In the genomic region with DNA sequence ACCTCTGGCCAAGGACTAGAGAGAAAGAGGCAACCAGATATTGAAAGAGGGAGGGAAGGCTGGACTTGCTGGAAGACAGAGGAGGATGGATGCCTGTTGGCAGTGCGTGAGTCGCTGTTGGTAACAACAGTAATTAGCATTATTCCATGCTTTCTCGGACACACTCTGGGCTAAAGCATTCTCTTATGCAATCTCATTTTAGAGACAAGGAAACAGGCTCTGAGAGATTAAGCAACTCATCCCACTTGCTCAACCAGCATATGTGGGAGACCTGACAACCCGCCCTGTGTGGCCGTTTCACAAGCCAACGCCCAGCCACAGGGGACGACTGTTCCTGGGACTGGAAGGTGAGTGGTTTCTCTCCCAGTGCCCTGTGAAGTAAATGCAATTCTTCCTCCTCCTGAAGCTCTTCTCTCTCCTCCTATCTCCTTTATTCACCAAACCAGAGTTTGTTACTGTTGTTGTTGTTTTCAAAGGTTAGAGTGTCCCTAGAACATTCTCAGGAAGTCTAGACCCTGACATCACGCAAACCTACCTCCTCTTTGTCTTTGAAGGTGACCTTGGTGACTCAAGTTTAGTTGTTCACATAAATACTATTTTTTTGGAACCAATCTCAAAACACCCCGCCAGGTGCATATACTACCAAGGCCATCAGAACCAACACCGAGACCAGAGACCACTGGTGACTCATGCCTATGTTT, we compare ENCODE assay signal across 11 mouse cellular contexts. TPM values are rescaled to one million over a fixed set of nuclear protein-coding genes. Genes with fewer than 3 reads are reported as not detected.
DNase-seq lines count a peak whose midpoint lies in the region; TF ChIP-seq lines count a peak whose summit lies in the region.
"Had no signal": no experiment of that assay in that cellular context is flagged by ENCODE, and none has a peak within 500 bp of the region (broad histone marks: within the 10 kb centered on the region; RNA-seq: fewer than 3 reads in every experiment).

No protein-coding gene starts in this region.

- TF ChIP-seq CTCF in E14TG2a.4 (conservative IDR thresholded peaks at IDR 0.05; ENCODE audit: low read length) = no peak

- H3K9me3 ChIP-seq in E14TG2a.4 (ENCODE audit: low read length) = peaks cover 14% of the 10 kb centered on the region
- H3K9me3 ChIP-seq: forebrain, embryonic 13.5 days; neural tube, embryonic 12.5 days had no signal

- no peaks in the 10 kb centered on the region; the same call in 1 of the 2 replicates for H3K36me3 ChIP-seq in E14TG2a.4 (ENCODE audit: insufficient read depth, low read length)
- H3K36me3 ChIP-seq: neural tube, embryonic 12.5 days had no signal

- peaks cover 78% of the 10 kb centered on the region for H3K4me1 ChIP-seq in E14TG2a.4 (replicated peaks; ENCODE audit: low read depth, low read length)
- peaks cover 4% of the 10 kb centered on the region; the same call in 1 of the 2 replicates for H3K4me1 ChIP-seq in brown adipose tissue, adult 24 weeks (ENCODE audit: control insufficient read depth, insufficient read depth, insufficient read length, low read length)
- H3K4me1 ChIP-seq: forebrain, embryonic 13.5 days; neural tube, embryonic 12.5 days had no signal

- H3K4me3 ChIP-seq in E14TG2a.4 (replicated peaks; ENCODE audit: low read length) = peak overlapping the region; percentile 20
- H3K4me3 ChIP-seq in brown adipose tissue, adult 24 weeks (ENCODE audit: insufficient read depth, low read depth, low read length) = no peak overlapping the region
- H3K4me3 ChIP-seq: forebrain, embryonic 13.5 days; neural tube, embryonic 12.5 days had no signal

- no peaks in the 10 kb centered on the region for H3K27me3 ChIP-seq in E14TG2a.4 (ENCODE audit: insufficient read depth, low read length)
- H3K27me3 ChIP-seq: forebrain, embryonic 13.5 days; neural tube, embryonic 12.5 days had no signal

- peak; percentile 81 for DNase-seq in 416B (ENCODE audit: low read depth)
- peak; percentile 55 for DNase-seq in lung, postnatal 14 days
- no peak for DNase-seq in cerebellum, adult 11-12 months
- no peak for DNase-seq in testis, postnatal 10 days (ENCODE audit: low spot score)
- no peak for DNase-seq in layer of hippocampus, adult 9-10 months (ENCODE audit: low spot score)
- DNase-seq: layer of hippocampus, postnatal 36 days; lung, embryonic 14.5 days had no signal

- peak overlapping the region; percentile 17; the same call in 1 of the 2 replicates for H3K27ac ChIP-seq in brown adipose tissue, adult 24 weeks (replicated peaks; ENCODE audit: low read depth, low read length)
- H3K27ac ChIP-seq: forebrain, embryonic 13.5 days; neural tube, embryonic 12.5 days had no signal

RNA-seq across cellular contexts. Expression of a gene that starts 18.0 kb away (rescaled TPM):
- 47.1 and 80.4 TPM in 2 replicates for polyA plus RNA-seq in brown adipose tissue, adult 24 weeks (2012; ENCODE audit: insufficient read depth, insufficient read length, missing spikeins)

RNA-seq across cellular contexts. Expression of a gene that starts 39.5 kb away (rescaled TPM):
- polyA plus RNA-seq in brown adipose tissue, adult 24 weeks (2012; ENCODE audit: insufficient read depth, insufficient read length, missing spikeins) = 6.7 and 15.8 TPM in 2 replicates

RNA-seq across cellular contexts. Expression of a gene that starts 57.9 kb away (rescaled TPM):
- 2.9 and 4.5 TPM in 2 replicates for polyA plus RNA-seq in brown adipose tissue, adult 24 weeks (2012; ENCODE audit: insufficient read depth, insufficient read length, missing spikeins)

Comparison
In these comparisons a context has a peak if more than half of its experiments do, and no peak if none do; other contexts are left out.
1. DNase-seq: peak in 416B (single experiment) and lung, postnatal 14 days (single experiment); none in cerebellum, adult 11-12 months (single experiment), testis, postnatal 10 days (single experiment) and layer of hippocampus, adult 9-10 months (single experiment).